In genomic region chr19:3325771-3326478, GRCm38 (mm10) we compare ENCODE assay signal across 8 mouse cellular contexts. TPM values are rescaled to one million over a fixed set of nuclear protein-coding genes. Genes with fewer than 3 reads are reported as not detected.
DNase-seq lines count a peak whose midpoint lies in the region; ATAC-seq and TF ChIP-seq lines count a peak whose summit lies in the region.

No protein-coding gene starts in this region.

- peaks cover 35% of the 10 kb centered on the region for H3K27me3 ChIP-seq in forebrain, embryonic 12.5 days
- H3K27me3 ChIP-seq in intestine, embryonic 16.5 days (replicated peaks; ENCODE audit: control insufficient read depth, insufficient read depth, low read length), result no peaks in the 10 kb centered on the region
- peaks cover 64% of the 10 kb centered on the region for H3K27me3 ChIP-seq in midbrain, embryonic 10.5 days (ENCODE audit: low read depth, poor library complexity, severe bottlenecking)

- TF ChIP-seq POLR2A in lung, adult 2 months (IDR thresholded peaks at IDR 0.05; ENCODE audit: borderline replicate concordance, extremely low read depth, low read depth, low read length), result no peak

- peak overlapping the region; percentile 15 for H3K4me3 ChIP-seq in lung, adult 2 months (replicated peaks; ENCODE audit: extremely low read depth, low read depth, low read length)
- H3K4me3 ChIP-seq in forebrain, embryonic 12.5 days (replicated peaks), result peak overlapping the region; percentile 45
- H3K4me3 ChIP-seq in intestine, embryonic 16.5 days (ENCODE audit: low read length), result peak overlapping the region; percentile 70
- peak overlapping the region; percentile 59 for H3K4me3 ChIP-seq in midbrain, embryonic 10.5 days

- WGBS in lung, adult 2 months, result 15% methylated on average over 15 of the region's 15 CpGs
- WGBS in forebrain, embryonic 12.5 days, result 22% methylated on average over 15 of the region's 15 CpGs
- WGBS in intestine, embryonic 16.5 days, result 28% methylated on average over 15 of the region's 15 CpGs
- WGBS in midbrain, embryonic 10.5 days, result 35% methylated on average over 15 of the region's 15 CpGs

- H3K36me3 ChIP-seq in forebrain, embryonic 12.5 days (replicated peaks), result no peaks in the 10 kb centered on the region
- no peaks in the 10 kb centered on the region for H3K36me3 ChIP-seq in intestine, embryonic 16.5 days (ENCODE audit: control insufficient read depth, insufficient read depth, low read length)
- H3K36me3 ChIP-seq in midbrain, embryonic 10.5 days, result no peaks in the 10 kb centered on the region

- TF ChIP-seq CTCF in lung, adult 2 months (IDR thresholded peaks at IDR 0.05; ENCODE audit: insufficient read depth, low read length), result no peak

- H3K4me1 ChIP-seq in lung, adult 2 months (ENCODE audit: control insufficient read depth, insufficient read depth, low read length), result peaks cover 19% of the 10 kb centered on the region
- peaks cover 44% of the 10 kb centered on the region for H3K4me1 ChIP-seq in forebrain, embryonic 12.5 days
- peaks cover 29% of the 10 kb centered on the region for H3K4me1 ChIP-seq in intestine, embryonic 16.5 days (ENCODE audit: control insufficient read depth, insufficient read depth, low read length)
- H3K4me1 ChIP-seq in midbrain, embryonic 10.5 days, result peaks cover 50% of the 10 kb centered on the region

- no peaks in the 10 kb centered on the region for H3K9me3 ChIP-seq in forebrain, embryonic 12.5 days
- H3K9me3 ChIP-seq in intestine, embryonic 16.5 days (ENCODE audit: control insufficient read depth, low read length), result no peaks in the 10 kb centered on the region
- H3K9me3 ChIP-seq in midbrain, embryonic 10.5 days (replicated peaks), result peaks cover 3% of the 10 kb centered on the region; the same call in 1 of the 2 replicates

- H3K9ac ChIP-seq in forebrain, embryonic 12.5 days, result 0 out of 2 replicates have a peak overlapping the region, but pooled peaks have one; percentile 49
- H3K9ac ChIP-seq in intestine, embryonic 16.5 days (ENCODE audit: low read depth, low read length), result peak overlapping the region; percentile 78

- peak; percentile 14; the same call in 1 of the 2 replicates for ATAC-seq in forebrain, embryonic 12.5 days (ENCODE audit: low FRiP score)
- ATAC-seq in intestine, embryonic 16.5 days, result peak; percentile 1; the same call in 1 of the 2 replicates

- H3K27ac ChIP-seq in forebrain, embryonic 12.5 days, result peak overlapping the region; percentile 86
- H3K27ac ChIP-seq in intestine, embryonic 16.5 days (ENCODE audit: low read length), result peak overlapping the region; percentile 96
- H3K27ac ChIP-seq in midbrain, embryonic 10.5 days (replicated peaks), result peak overlapping the region; percentile 83

- no peak for DNase-seq in lung, adult 2 months
- DNase-seq in lung, postnatal 25 days (ENCODE audit: low spot score), result no peak
- peak; percentile 33 for DNase-seq in midbrain, embryonic 10.5 days (ENCODE audit: low spot score)
- no peak for DNase-seq in left cerebral cortex, adult 8-10 months (ENCODE audit: low spot score in 2 of 2)
- no peak for DNase-seq in adrenal gland, postnatal 25 days
- no peak for DNase-seq in spleen, postnatal 14 days (ENCODE audit: low spot score in 2 of 2)

- H3K4me2 ChIP-seq in forebrain, embryonic 12.5 days, result peak overlapping the region; percentile 72
- peak overlapping the region; percentile 96 for H3K4me2 ChIP-seq in intestine, embryonic 16.5 days (ENCODE audit: low read depth, low read length)

RNA-seq across cellular contexts. Expression of gene Cpt1a, which starts 3.8 kb away (rescaled TPM):
- 126 and 134 TPM in 2 replicates for polyA plus RNA-seq in lung, adult 2 months (2012; rRNA removed)
- polyA plus RNA-seq in forebrain, embryonic 12.5 days (2016; fragmentation: Nextera tagmentation; extraction: Ambion mirVana), result 11.7 and 14.4 TPM in 2 replicates
- 43.7 and 49.5 TPM in 2 replicates for polyA plus RNA-seq in intestine, embryonic 16.5 days (2015; fragmentation: Nextera tagmentation; extraction: Ambion mirVana)
- polyA plus RNA-seq in midbrain, embryonic 10.5 days (2016; fragmentation: Nextera tagmentation; extraction: Ambion mirVana), result 4.0 and 7.4 TPM in 2 replicates
- total RNA-seq in left cerebral cortex, adult 8-10 months (2022), result 10 to 100 TPM; 22.4 to 29.3 (median 26.1) TPM
- total RNA-seq in adrenal gland, postnatal 25 days (2021), result 392 and 423 TPM in 2 replicates

RNA-seq across cellular contexts. Expression of gene Ighmbp2, which starts 43.1 kb away (rescaled TPM):
- 5.8 and 7.5 TPM in 2 replicates for polyA plus RNA-seq in lung, adult 2 months (2012; rRNA removed)
- polyA plus RNA-seq in forebrain, embryonic 12.5 days (2016; fragmentation: Nextera tagmentation; extraction: Ambion mirVana), result 11.0 and 11.3 TPM in 2 replicates
- polyA plus RNA-seq in intestine, embryonic 16.5 days (2015; fragmentation: Nextera tagmentation; extraction: Ambion mirVana), result 7.2 and 7.9 TPM in 2 replicates
- polyA plus RNA-seq in midbrain, embryonic 10.5 days (2016; fragmentation: Nextera tagmentation; extraction: Ambion mirVana), result 10.2 and 11.5 TPM in 2 replicates
- 10 to 100 TPM; 10.9 to 11.9 (median 11.4) TPM for total RNA-seq in left cerebral cortex, adult 8-10 months (2022)
- total RNA-seq in adrenal gland, postnatal 25 days (2021), result 6.4 and 9.1 TPM in 2 replicates

RNA-seq across cellular contexts. Expression of gene Mrpl21, which starts 43.2 kb away (rescaled TPM):
- 26.9 and 29.5 TPM in 2 replicates for polyA plus RNA-seq in lung, adult 2 months (2012; rRNA removed)
- 124 and 125 TPM in 2 replicates for polyA plus RNA-seq in forebrain, embryonic 12.5 days (2016; fragmentation: Nextera tagmentation; extraction: Ambion mirVana)
- polyA plus RNA-seq in intestine, embryonic 16.5 days (2015; fragmentation: Nextera tagmentation; extraction: Ambion mirVana), result 108 and 122 TPM in 2 replicates
- 122 and 139 TPM in 2 replicates for polyA plus RNA-seq in midbrain, embryonic 10.5 days (2016; fragmentation: Nextera tagmentation; extraction: Ambion mirVana)
- total RNA-seq in left cerebral cortex, adult 8-10 months (2022), result 10 to 100 TPM; 43.9 to 59.3 (median 46.7) TPM
- total RNA-seq in adrenal gland, postnatal 25 days (2021), result 67.9 and 69.7 TPM in 2 replicates

Comparison
In these comparisons a context has a peak if more than half of its experiments do, and no peak if none do; other contexts are left out.
1. H3K4me3 ChIP-seq: peak in every context shown above with its lines; median percentile 70 in intestine, embryonic 16.5 days; 59 in midbrain, embryonic 10.5 days; 45 in forebrain, embryonic 12.5 days; 15 in lung, adult 2 months.